Comparison of ENCODE assay signal across 43 mouse cellular contexts in the genomic region with DNA sequence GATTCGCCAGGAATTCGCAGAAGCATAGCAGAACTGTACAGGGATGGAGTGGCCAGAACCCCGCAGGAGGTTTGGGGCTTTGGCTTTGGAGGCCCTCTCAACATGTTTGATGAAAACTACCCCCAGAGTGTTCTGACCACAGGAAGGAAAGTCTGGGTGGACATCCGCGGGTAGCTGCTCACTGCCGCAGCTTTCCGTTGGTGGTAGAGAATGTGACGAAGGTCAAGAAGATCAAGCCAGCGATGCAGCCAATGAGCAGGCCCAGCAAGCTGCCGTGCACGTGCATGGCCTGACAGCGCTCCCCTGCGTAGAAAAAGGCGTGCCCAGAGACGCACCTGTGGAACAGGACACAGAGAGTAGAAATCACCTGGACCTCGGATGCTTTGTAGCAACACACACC. TPM values are rescaled to one million over a fixed set of nuclear protein-coding genes. Genes with fewer than 3 reads are reported as not detected.
"Had no signal": no experiment of that assay in that cellular context is flagged by ENCODE, and none has a peak within 500 bp of the region (broad histone marks: within the 10 kb centered on the region; RNA-seq: fewer than 3 reads in every experiment).

No protein-coding gene starts in this region.

- H3K4me3 ChIP-seq: limb, embryonic 10.5 days; limb, embryonic 12.5 days; limb, embryonic 13.5 days; limb, embryonic 15.5 days; liver, embryonic 12.5 days; liver, embryonic 13.5 days; liver, embryonic 15.5 days; lung, embryonic 15.5 days; megakaryocyte, embryonic 14.5 days; midbrain, embryonic 10.5 days; midbrain, embryonic 12.5 days; midbrain, embryonic 13.5 days; midbrain, embryonic 15.5 days; myocyte had no signal

- DNase-seq: left cerebral cortex, postnatal 4 days; liver; liver, embryonic 13.5 days; liver, postnatal 0 days; lung, adult 18-20 months; lung, adult 2 months; lung, embryonic 14.5 days; lung, postnatal 10 days; lung, postnatal 14 days; lung, postnatal 36 days; lung, postnatal 4 days; midbrain, embryonic 14.5 days had no signal

- H3K9me3 ChIP-seq: limb, embryonic 10.5 days; limb, embryonic 12.5 days; limb, embryonic 13.5 days; limb, embryonic 15.5 days; liver, embryonic 12.5 days; liver, embryonic 13.5 days; liver, embryonic 15.5 days; lung, embryonic 15.5 days; megakaryocyte, embryonic 14.5 days; midbrain, embryonic 10.5 days; midbrain, embryonic 12.5 days; midbrain, embryonic 13.5 days; midbrain, embryonic 15.5 days had no signal

- ATAC-seq: liver, embryonic 12.5 days; liver, postnatal 0 days; lung, postnatal 0 days; midbrain, embryonic 13.5 days; midbrain, embryonic 15.5 days; midbrain, embryonic 16.5 days had no signal

- H3K36me3 ChIP-seq: limb, embryonic 10.5 days; limb, embryonic 12.5 days; limb, embryonic 13.5 days; limb, embryonic 15.5 days; liver, embryonic 12.5 days; liver, embryonic 13.5 days; liver, embryonic 15.5 days; lung, embryonic 15.5 days; midbrain, embryonic 10.5 days; midbrain, embryonic 12.5 days; midbrain, embryonic 13.5 days; midbrain, embryonic 15.5 days had no signal

- H3K4me1 ChIP-seq: limb, embryonic 12.5 days; limb, embryonic 13.5 days; limb, embryonic 15.5 days; liver, embryonic 12.5 days; liver, embryonic 15.5 days; megakaryocyte, embryonic 14.5 days; midbrain, embryonic 10.5 days; midbrain, embryonic 12.5 days; midbrain, embryonic 13.5 days; midbrain, embryonic 15.5 days had no signal

- H3K27me3 ChIP-seq: limb, embryonic 12.5 days; limb, embryonic 13.5 days; limb, embryonic 15.5 days; liver, embryonic 12.5 days; liver, embryonic 13.5 days; liver, embryonic 15.5 days; lung, embryonic 15.5 days; megakaryocyte, embryonic 14.5 days; midbrain, embryonic 12.5 days; midbrain, embryonic 13.5 days; midbrain, embryonic 15.5 days had no signal

- H3K4me2 ChIP-seq: limb, embryonic 12.5 days; limb, embryonic 13.5 days; limb, embryonic 15.5 days; liver, embryonic 11.5 days; liver, embryonic 12.5 days; liver, embryonic 13.5 days; liver, embryonic 15.5 days; lung, embryonic 14.5 days; lung, embryonic 15.5 days; midbrain, embryonic 11.5 days; midbrain, embryonic 12.5 days; midbrain, embryonic 13.5 days; midbrain, embryonic 15.5 days had no signal

- H3K27ac ChIP-seq: limb, embryonic 10.5 days; limb, embryonic 12.5 days; limb, embryonic 13.5 days; limb, embryonic 15.5 days; liver, embryonic 12.5 days; liver, embryonic 13.5 days; liver, embryonic 14.5 days; liver, embryonic 15.5 days; lung, embryonic 15.5 days; macrophage; midbrain, embryonic 10.5 days; midbrain, embryonic 12.5 days; midbrain, embryonic 13.5 days; midbrain, embryonic 15.5 days had no signal

- H3K9ac ChIP-seq: limb, embryonic 12.5 days; limb, embryonic 13.5 days; limb, embryonic 15.5 days; liver, embryonic 12.5 days; liver, embryonic 13.5 days; liver, embryonic 14.5 days; liver, embryonic 15.5 days; liver, postnatal 0 days; lung, embryonic 14.5 days; lung, embryonic 15.5 days; midbrain, embryonic 12.5 days; midbrain, embryonic 13.5 days; midbrain, embryonic 15.5 days had no signal

RNA-seq across cellular contexts. Expression of a gene that starts 27.8 kb away (rescaled TPM):
- total RNA-seq: left cerebral cortex, adult 8-10 months; left cerebral cortex, postnatal 14 days; left cerebral cortex, postnatal 25 days; left cerebral cortex, postnatal 36 days; left cerebral cortex, postnatal 4 days; liver, adult 2 months; megakaryocyte progenitor cell, adult 5-6 weeks; megakaryocyte, adult 5-6 weeks; megakaryocyte-erythroid progenitor cell, adult 5-6 weeks; midbrain, postnatal 0 days; monocyte, adult 5-6 weeks had no signal
- polyA plus RNA-seq: limb, embryonic 10.5 days; limb, embryonic 11.5 days; limb, embryonic 12.5 days; limb, embryonic 13.5 days; liver, embryonic 11.5 days; liver, embryonic 12.5 days; liver, embryonic 13.5 days; lung, embryonic 14.5 days; lung, embryonic 15.5 days; lung, embryonic 16.5 days; lung, postnatal 0 days; macrophage; midbrain, embryonic 10.5 days; midbrain, embryonic 11.5 days; midbrain, embryonic 12.5 days; midbrain, embryonic 16.5 days; midbrain, postnatal 0 days; myocyte had no signal
